Mouse (Mus musculus): ENCODE results near the gene Ntrk2. TPM values are rescaled to one million over a fixed set of nuclear protein-coding genes. Genes with fewer than 3 reads are reported as not detected.

The Ntrk2 gene
- total and polyA plus RNA-seq, 3 experiments, result under 0.01 TPM; not detected in 2

DNA sequence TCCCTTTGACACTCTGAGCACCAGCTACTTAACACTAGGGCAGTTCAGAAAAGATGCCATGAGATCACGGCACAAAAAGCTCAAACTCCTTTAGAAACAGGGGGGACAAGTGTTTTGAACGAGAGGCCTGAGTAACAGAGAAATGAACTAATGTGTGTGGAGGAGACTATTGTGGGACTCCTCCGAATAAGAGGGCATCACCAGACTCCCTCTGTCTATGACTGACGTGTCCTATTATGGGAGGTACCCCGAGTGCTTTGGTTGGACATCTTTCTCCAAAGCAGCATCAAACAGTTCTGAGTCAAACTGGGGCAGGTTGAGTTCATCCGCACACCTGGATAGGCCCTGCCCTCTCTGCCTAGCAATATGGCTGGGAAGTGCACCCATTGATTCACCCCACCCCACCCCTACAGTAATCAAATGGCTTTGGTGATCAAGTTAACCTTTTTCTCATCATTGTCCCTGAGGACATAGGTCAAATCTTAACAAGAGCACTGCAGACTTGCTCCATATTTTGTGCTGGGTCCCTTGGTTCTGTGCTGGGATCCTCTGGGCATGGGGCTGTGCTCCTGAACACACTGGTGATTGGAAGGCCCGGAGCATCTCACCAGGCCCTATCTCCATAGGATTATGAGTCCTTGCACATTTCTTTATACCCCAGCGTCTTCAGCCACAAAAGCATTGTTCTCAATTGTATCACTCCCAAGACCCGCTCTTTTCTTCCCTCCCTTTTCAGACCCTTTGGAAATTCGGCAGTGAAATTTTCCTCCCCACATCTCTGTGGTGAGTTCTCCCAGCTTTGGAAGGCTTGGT is 285.9 kb downstream of the Ntrk2 start:
- no peaks in the 10 kb centered on the region for H3K79me2 ChIP-seq (ENCODE audit: control insufficient read depth, insufficient read depth, low read length, poor library complexity)
- no peaks in the 10 kb centered on the region for H3K4me1 ChIP-seq (ENCODE audit: control insufficient read depth in 1 of 2, insufficient read depth in 2 of 2, low read length in 2 of 2)
- H3K27ac ChIP-seq (ENCODE audit: control insufficient read depth, low read depth, low read length), result no peak overlapping the region
- no peak for DNase-seq (ENCODE audit: low read depth, low spot score)
- H3K27me3 ChIP-seq (ENCODE audit: control insufficient read depth in 1 of 2, insufficient read depth in 2 of 2, low read length in 2 of 2), result no peaks in the 10 kb centered on the region
- H3K36me3 ChIP-seq (ENCODE audit: control insufficient read depth in 1 of 2, insufficient read depth in 2 of 2, low read length in 2 of 2), result no peaks in the 10 kb centered on the region
- TF ChIP-seq ELF1 (IDR thresholded peaks at IDR 0.05; ENCODE audit: low read depth, low read length) (no peak), TBP (IDR thresholded peaks at IDR 0.05; ENCODE audit: low read depth, low read length) (no peak), BHLHE40 (IDR thresholded peaks at IDR 0.05; ENCODE audit: borderline replicate concordance, low read depth, low read length) (no peak), NELFE (IDR thresholded peaks at IDR 0.05; ENCODE audit: low read depth, low read length) (no peak), ZKSCAN1 (IDR thresholded peaks at IDR 0.05; ENCODE audit: low read depth, low read length) (no peak), E2F4 (IDR thresholded peaks at IDR 0.05; ENCODE audit: borderline replicate concordance, low read depth, low read length) (no peak), MYC (IDR thresholded peaks at IDR 0.05; ENCODE audit: low read depth, low read length) (no peak), ZC3H11A (IDR thresholded peaks at IDR 0.05; ENCODE audit: low read depth, low read length) (no peak)
- H3K9ac ChIP-seq (ENCODE audit: control insufficient read depth, low read depth, low read length, poor library complexity, severe bottlenecking), result no peak overlapping the region
- no peaks in the 10 kb centered on the region for H3K9me3 ChIP-seq (replicated peaks; ENCODE audit: insufficient read depth, low read length)
- no peak overlapping the region for H3K4me3 ChIP-seq (ENCODE audit: control insufficient read depth in 1 of 2, insufficient read depth in 1 of 2, low read depth in 2 of 2, low read length in 2 of 2)

DNA sequence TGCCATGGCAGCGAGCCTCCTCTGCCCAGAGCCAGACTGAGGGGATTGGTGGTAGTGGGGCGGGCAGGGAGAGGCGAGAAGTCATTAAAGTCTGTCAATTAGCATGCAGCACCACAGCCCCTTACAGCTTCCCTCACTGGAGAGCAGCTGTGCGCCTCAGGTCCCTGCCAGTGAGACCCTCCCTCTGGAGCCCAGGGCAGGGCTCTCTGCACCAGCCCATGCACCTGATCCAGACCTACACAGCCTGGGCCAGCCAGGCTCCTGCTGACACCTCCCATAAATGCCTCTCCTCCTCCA is 286.4 kb downstream of the Ntrk2 start:
- no peaks in the 10 kb centered on the region for H3K4me1 ChIP-seq (ENCODE audit: control insufficient read depth in 1 of 2, insufficient read depth in 2 of 2, low read length in 2 of 2)
- no peaks in the 10 kb centered on the region for H3K36me3 ChIP-seq (ENCODE audit: control insufficient read depth in 1 of 2, insufficient read depth in 2 of 2, low read length in 2 of 2)
- no peak overlapping the region for H3K4me3 ChIP-seq (ENCODE audit: control insufficient read depth in 1 of 2, insufficient read depth in 1 of 2, low read depth in 2 of 2, low read length in 2 of 2)
- TF ChIP-seq MAX (IDR thresholded peaks at IDR 0.05; ENCODE audit: low read length), result no peak
- TF ChIP-seq BHLHE40 (IDR thresholded peaks at IDR 0.05; ENCODE audit: borderline replicate concordance, low read depth, low read length), result no peak
- no peak for TF ChIP-seq RCOR1 (IDR thresholded peaks at IDR 0.05; ENCODE audit: low read depth, low read length)
- no peak for TF ChIP-seq NELFE (IDR thresholded peaks at IDR 0.05; ENCODE audit: low read depth, low read length)
- TF ChIP-seq TBP (IDR thresholded peaks at IDR 0.05; ENCODE audit: low read depth, low read length), result no peak
- no peak for TF ChIP-seq NRF1 (IDR thresholded peaks at IDR 0.05; ENCODE audit: insufficient read depth, low read depth, low read length, poor library complexity, severe bottlenecking)
- no peak for TF ChIP-seq USF1 (IDR thresholded peaks at IDR 0.05; ENCODE audit: low read depth, low read length)
- no peak for TF ChIP-seq TCF12 (IDR thresholded peaks at IDR 0.05; ENCODE audit: low read depth, low read length)
- no peak for TF ChIP-seq POLR2A (IDR thresholded peaks at IDR 0.05; ENCODE audit: control insufficient read depth in 1 of 2, insufficient read depth in 1 of 2, low read depth in 1 of 2, low read length in 2 of 2, poor library complexity in 1 of 2)
- no peak for TF ChIP-seq HCFC1 (IDR thresholded peaks at IDR 0.05; ENCODE audit: low read depth, low read length)
- TF ChIP-seq MAFK (IDR thresholded peaks at IDR 0.05; ENCODE audit: borderline replicate concordance, low read depth, low read length), result no peak
- no peak for TF ChIP-seq CHD1 (IDR thresholded peaks at IDR 0.05; ENCODE audit: low read depth, low read length)
- TF ChIP-seq ZC3H11A (IDR thresholded peaks at IDR 0.05; ENCODE audit: low read depth, low read length), result no peak
- no peak for TF ChIP-seq ZMIZ1 (IDR thresholded peaks at IDR 0.05; ENCODE audit: low read depth, low read length)
- TF ChIP-seq JUND (IDR thresholded peaks at IDR 0.05; ENCODE audit: low read depth, low read length), result no peak
- no peak overlapping the region for H3K27ac ChIP-seq (ENCODE audit: control insufficient read depth, low read depth, low read length)
- no peaks in the 10 kb centered on the region for H3K27me3 ChIP-seq (ENCODE audit: control insufficient read depth in 1 of 2, insufficient read depth in 2 of 2, low read length in 2 of 2)
- H3K9me3 ChIP-seq (replicated peaks; ENCODE audit: insufficient read depth, low read length), result no peaks in the 10 kb centered on the region
- no peak overlapping the region for H3K9ac ChIP-seq (ENCODE audit: control insufficient read depth, low read depth, low read length, poor library complexity, severe bottlenecking)
- no peak for DNase-seq (ENCODE audit: low read depth, low spot score)
- no peaks in the 10 kb centered on the region for H3K79me2 ChIP-seq (ENCODE audit: control insufficient read depth, insufficient read depth, low read length, poor library complexity)
